Mouse (Mus musculus): Measurements from ENCODE around the gene Capn9.
A peak's percentile ranks its signal among the peaks of the same experiment; 100 is the strongest.

DNA sequence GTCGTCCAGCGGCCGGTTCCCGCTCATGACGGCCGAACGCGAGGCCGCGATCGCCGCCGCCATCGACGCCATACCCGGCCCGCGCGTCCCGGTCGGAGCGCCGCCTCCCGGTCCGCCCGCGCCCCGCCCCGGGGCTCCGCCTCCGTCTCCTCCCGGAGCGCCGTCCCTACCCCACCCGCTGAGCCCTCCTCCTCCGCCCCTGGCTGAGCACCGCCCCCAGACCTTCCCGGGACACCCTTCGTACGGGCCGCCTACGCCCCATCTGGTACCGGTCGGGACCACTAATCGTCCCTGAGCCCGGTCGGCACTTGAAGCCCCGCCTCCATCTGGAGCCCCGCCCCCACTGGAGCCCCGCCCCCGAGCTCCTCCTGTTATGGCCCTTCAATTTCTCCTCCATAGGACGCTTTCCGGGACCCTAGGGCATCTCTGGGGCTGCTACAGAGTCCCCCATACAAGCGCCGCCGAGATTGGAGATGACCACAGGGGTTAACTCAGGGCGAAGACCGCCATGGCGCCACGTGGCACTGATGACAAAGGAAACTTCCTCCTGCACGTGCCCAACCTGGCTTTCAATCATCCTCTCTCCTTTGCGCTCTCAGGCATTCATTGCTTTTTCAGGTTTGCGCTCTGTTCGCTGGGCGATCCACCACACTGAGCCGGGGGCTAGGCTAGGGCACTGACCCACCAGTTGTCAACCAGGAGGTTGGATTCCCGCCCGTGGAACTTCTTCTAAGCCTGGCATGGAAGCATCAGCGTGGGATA is 87.4 kb downstream of the Capn9 start, which contains the start of gene 2310022B05Rik:
- TF ChIP-seq CTCF (IDR thresholded peaks at IDR 0.05; ENCODE audit: borderline replicate concordance, insufficient read depth, low read length) (no peak), POLR2A (IDR thresholded peaks at IDR 0.05; ENCODE audit: low read depth, low read length) (peak; percentile 98)

All from embryonic fibroblast, embryonic 13.5 days (primary cell).